Mouse (Mus musculus) embryonic fibroblast, embryonic 13.5 days (primary cell): Measurements from ENCODE around the gene Tnfsf13b. TPM values are rescaled to one million over a fixed set of nuclear protein-coding genes. Genes with fewer than 3 reads are reported as not detected.

ENCODE experiments used
- H3K27ac ChIP-seq: 2 replicates; pipeline ENCODE4 v1.5.1; 2012; ENCODE audit warnings: low read length, control low read depth, inconsistent platforms; ENCODE audit not compliant: insufficient read depth
- H3K4me1 ChIP-seq: 2 replicates; pipeline ENCODE4 v1.6.1; 2011; ENCODE audit warnings: low read length; ENCODE audit not compliant: control insufficient read depth, insufficient read depth
- H3K4me3 ChIP-seq: 2 replicates; pipeline ENCODE4 v1.5.1; 2011; ENCODE audit warnings: mild to moderate bottlenecking, control low read depth, low read length; ENCODE audit not compliant: insufficient read depth
- CTCF ChIP-seq: IDR thresholded peaks from 2 replicates; pipeline ENCODE4 v1.5.1; 2011; ENCODE audit warnings: mild to moderate bottlenecking, control low read depth, low read length, moderate library complexity, borderline replicate concordance; ENCODE audit not compliant: insufficient read depth
- POLR2A ChIP-seq: IDR thresholded peaks from 2 replicates; pipeline ENCODE4 v1.6.1; 2011; ENCODE audit warnings: low read depth, mild to moderate bottlenecking, control low read depth, low read length, moderate library complexity
- polyA plus RNA-seq: library from polyadenylated mRNA; stranded (reverse); fragments of >200 nt; gene quantifications from 2 replicates; pipeline ENCODE4 v1.2.4, GENCODE M21; 2011; ENCODE audit warnings: low read depth; ENCODE audit not compliant: missing spikeins, insufficient read length

Gene Tnfsf13b
- 0.32 TPM in 1 of 2 replicates, not detected in the other for polyA plus RNA-seq

DNA sequence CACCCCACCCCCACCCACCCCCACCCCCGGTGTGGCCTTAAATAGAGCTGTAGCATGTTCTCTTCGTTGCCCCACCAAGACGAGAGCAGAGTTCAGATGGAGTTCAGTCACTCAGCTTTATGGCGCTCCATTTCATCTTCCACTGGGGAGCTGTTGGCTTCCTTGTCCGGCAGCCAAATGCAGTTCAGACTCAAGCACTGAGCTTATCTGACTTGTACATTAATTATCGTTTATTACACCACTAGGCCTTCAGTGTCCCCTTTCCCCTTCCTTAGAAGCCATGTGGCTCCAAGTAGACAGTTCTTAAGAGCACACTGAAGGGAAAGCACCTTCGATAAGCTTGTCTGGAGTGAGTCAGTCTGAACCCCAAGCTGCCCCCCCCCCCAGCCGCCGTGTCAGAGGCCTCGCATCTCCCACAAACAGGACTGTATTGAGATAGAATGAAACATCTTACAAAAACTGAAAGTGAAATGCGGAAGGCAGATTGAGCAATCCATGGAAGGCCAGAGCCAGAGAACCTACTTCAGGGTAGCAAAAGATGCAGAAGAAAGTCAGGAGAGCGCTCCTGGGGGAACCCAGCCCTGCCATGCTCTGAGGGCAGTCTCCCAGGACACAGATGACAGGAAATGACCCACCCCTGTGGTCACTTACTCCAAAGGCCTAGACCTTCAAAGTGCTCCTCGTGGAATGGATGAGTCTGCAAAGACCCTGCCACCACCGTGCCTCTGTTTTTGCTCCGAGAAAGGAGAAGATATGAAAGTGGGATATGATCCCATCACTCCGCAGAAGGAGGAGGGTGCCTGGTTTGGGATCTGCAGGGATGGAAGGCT is at the start of gene Tnfsf13b:
Gene Tnfsf13b (plus strand): TSS at position 312 of the 830 bp plus-strand sequence.
- TF ChIP-seq POLR2A (no peak), CTCF (no peak)
- Histone ChIP-seq H3K27ac (no peak within 1 kb of the TSS), H3K4me1 (no peaks in the 10 kb centered on the region), H3K4me3 (no peak within 1 kb of the TSS)

DNA sequence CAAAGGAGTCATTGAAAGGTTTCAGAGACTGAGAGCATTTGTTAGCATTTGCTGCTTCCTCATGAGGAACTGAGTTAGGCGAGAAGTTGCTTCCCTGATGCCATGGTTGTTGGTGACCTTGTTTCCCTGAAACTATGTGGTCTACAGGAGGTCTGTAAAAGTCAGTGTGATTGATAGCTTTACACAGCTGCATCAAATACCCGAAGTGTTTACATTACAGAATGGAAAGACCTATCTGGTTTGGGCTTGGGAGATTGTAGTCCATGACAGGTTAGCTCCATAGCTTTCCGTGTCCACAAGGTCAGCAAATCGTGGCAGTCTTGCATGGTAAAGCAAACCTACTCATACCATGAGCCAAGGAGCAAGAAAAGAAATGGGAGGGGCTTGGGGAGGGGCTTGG is 47.9 kb upstream of the Tnfsf13b start:
- no peak overlapping the region for H3K27ac ChIP-seq
- TF ChIP-seq CTCF, result no peak
- no peak for TF ChIP-seq POLR2A
- H3K4me3 ChIP-seq, result no peak overlapping the region
- no peaks in the 10 kb centered on the region for H3K4me1 ChIP-seq

- no peak for TF ChIP-seq POLR2A
- no peak for TF ChIP-seq CTCF
- no peak overlapping the region for H3K27ac ChIP-seq
- no peak overlapping the region for H3K4me3 ChIP-seq
- H3K4me1 ChIP-seq, result no peaks in the 10 kb centered on the region
Observed at GRCm38 (mm10) chr8:9959919-9960318, 46.3 kb upstream of the Tnfsf13b start.

DNA sequence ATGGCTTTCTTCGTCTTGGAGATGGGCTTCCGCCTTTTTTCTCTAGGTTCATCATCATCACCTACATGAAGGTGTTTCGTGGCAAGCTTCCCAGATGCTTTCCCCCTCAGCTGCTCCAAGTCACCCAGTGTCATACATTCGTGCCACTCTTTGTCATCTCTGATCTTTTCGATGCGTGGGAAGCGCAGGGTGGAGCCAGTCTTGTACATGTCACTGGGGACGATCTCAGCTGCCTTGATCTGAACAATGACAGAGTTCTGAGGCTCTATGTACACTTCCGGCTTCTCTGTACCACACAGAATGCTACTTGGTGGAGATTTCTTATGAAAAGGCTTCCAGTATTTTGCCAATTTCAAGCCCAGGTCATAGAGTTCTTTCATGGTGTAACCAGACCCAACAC is 34.4 kb upstream of the Tnfsf13b start:
- no peak overlapping the region for H3K27ac ChIP-seq
- TF ChIP-seq CTCF (no peak), POLR2A (no peak)
- no peaks in the 10 kb centered on the region for H3K4me1 ChIP-seq
- H3K4me3 ChIP-seq, result no peak overlapping the region

DNA sequence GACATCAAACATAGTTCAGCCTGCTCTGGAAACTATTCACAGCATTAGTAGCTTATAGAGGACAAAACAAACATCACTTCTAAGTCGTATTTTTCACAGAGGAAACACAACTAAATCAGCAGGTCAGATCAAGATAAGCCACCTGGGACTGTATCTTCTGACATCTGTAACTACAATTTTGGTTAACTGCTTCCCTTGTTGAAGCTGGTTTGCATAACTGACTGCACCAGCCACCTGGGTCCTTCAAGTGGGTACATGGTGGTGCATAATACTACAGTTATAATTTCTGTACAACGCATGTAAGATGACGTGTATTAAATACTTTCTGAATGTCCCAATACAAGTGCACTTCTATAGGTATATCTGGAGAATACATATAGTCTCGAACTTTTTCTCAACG is 31.0 kb upstream of the Tnfsf13b start:
- H3K4me1 ChIP-seq, result peaks cover 4% of the 10 kb centered on the region; the same call in 1 of the 2 replicates
- TF ChIP-seq POLR2A, result no peak
- no peak for TF ChIP-seq CTCF
- H3K4me3 ChIP-seq, result peak overlapping the region; percentile 40
- H3K27ac ChIP-seq, result no peak overlapping the region

- Histone ChIP-seq H3K4me1 (peaks cover 4% of the 10 kb centered on the region; the same call in 1 of the 2 replicates), H3K4me3 (peak overlapping the region; percentile 67), H3K27ac (no peak overlapping the region)
- TF ChIP-seq POLR2A, result peak; percentile 88
- TF ChIP-seq CTCF, result peak; percentile 79; the same call in 1 of the 2 replicates
Observed at GRCm38 (mm10) chr8:9975898-9976611, 30.2 kb upstream of the Tnfsf13b start.

- TF ChIP-seq POLR2A, result 0 out of 2 replicates have a peak, but pooled peaks have one; percentile 8
- TF ChIP-seq CTCF, result no peak
- H3K4me1 ChIP-seq, result peaks cover 4% of the 10 kb centered on the region; the same call in 1 of the 2 replicates
- H3K4me3 ChIP-seq, result peak overlapping the region; percentile 45
- 0 out of 2 replicates have a peak overlapping the region, but pooled peaks have one; percentile 35 for H3K27ac ChIP-seq
Observed at GRCm38 (mm10) chr8:9977016-9977415, 29.3 kb upstream of the Tnfsf13b start.

- Histone ChIP-seq H3K27ac (0 out of 2 replicates have a peak within 1 kb of the TSS, but pooled peaks have one; percentile 35), H3K4me1 (peaks cover 4% of the 10 kb centered on the region; the same call in 1 of the 2 replicates), H3K4me3 (peak within 1 kb of the TSS; percentile 92)
- TF ChIP-seq POLR2A, result peak; percentile 69
- no peak for TF ChIP-seq CTCF
Observed at GRCm38 (mm10) chr8:9977573-9978314, 28.5 kb upstream of the Tnfsf13b start, which contains the start of the genes Lig4 and Abhd13. Gene Lig4 (minus strand): TSS chr8:9977686. Gene Abhd13 (plus strand): TSS chr8:9977707.

- no peak overlapping the region for H3K27ac ChIP-seq
Observed at GRCm38 (mm10) chr8:9978475-9979230, 27.6 kb upstream of the Tnfsf13b start.

More at GRCm38 (mm10) chr8:9978475-9979230, 27.6 kb upstream of the Tnfsf13b start:
- peaks cover 4% of the 10 kb centered on the region; the same call in 1 of the 2 replicates for H3K4me1 ChIP-seq
- no peak for TF ChIP-seq CTCF
- TF ChIP-seq POLR2A, result no peak
- H3K4me3 ChIP-seq, result peak overlapping the region; percentile 92
